ENCODE assay signal across 8 mouse cellular contexts in the genomic region with DNA sequence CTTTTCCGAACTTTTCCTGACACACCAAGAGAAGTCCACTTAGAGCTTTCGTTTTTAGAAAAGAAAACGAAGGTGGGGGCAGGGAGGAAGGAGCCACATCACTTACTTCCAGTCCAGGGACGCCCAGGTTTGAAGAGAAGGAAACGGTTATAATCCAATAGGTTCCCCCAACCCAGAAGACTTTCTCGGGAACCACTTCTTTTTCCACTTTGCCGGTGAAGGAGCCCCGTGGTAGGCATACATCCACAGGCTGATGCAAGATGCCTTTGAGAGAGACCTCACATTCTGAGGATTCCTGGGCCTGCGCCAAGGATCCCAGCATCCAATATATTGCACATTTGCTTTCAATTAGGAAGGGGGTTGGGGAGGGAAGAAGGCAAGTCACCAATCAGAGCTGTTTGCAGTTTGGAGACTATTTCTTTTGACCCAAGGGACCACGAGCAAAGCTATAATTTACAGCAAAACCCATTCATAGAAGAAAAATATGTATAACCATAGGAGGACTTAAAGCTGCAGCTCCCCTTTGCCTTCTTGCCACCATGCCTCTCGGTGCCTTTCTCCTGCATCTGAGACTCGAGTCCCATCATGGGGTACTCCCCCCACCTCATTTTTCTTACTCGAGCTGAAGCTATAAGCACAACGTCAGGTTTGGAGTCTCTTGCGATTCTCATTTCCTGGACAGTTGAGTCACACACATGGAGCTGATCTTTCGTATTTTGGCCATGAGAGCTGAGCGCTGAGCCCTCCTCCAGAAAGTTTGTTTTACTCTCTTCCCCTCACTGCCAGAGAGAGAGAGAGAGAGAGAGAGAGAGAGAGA. TPM values are rescaled to one million over a fixed set of nuclear protein-coding genes. Genes with fewer than 3 reads are reported as not detected.
DNase-seq lines count a peak whose midpoint lies in the region; ATAC-seq and TF ChIP-seq lines count a peak whose summit lies in the region.

TSS of gene Ddr2 (minus strand) at position 247 of the 817 bp plus-strand sequence.

- 50% methylated on average over 17 of the region's 17 CpGs for WGBS in intestine, postnatal 0 days
- 41% methylated on average over 17 of the region's 17 CpGs for WGBS in lung, postnatal 0 days

- no peaks in the 10 kb centered on the region for H3K9me3 ChIP-seq in intestine, postnatal 0 days (ENCODE audit: control insufficient read depth)
- H3K9me3 ChIP-seq in lung, postnatal 0 days (ENCODE audit: low read length), result no peaks in the 10 kb centered on the region

- peak within 1 kb of the TSS; percentile 40 for H3K4me3 ChIP-seq in intestine, postnatal 0 days (ENCODE audit: low read depth, low read length)
- H3K4me3 ChIP-seq in lung, postnatal 0 days (ENCODE audit: low read depth, low read length), result peak within 1 kb of the TSS; percentile 37
- peak within 1 kb of the TSS; percentile 61 for H3K4me3 ChIP-seq in testis, adult 2 months (ENCODE audit: control insufficient read depth, low read depth, low read length)

- peak within 1 kb of the TSS; percentile 55 for H3K4me2 ChIP-seq in intestine, postnatal 0 days (replicated peaks; ENCODE audit: low read depth)
- peak within 1 kb of the TSS; percentile 48 for H3K4me2 ChIP-seq in lung, postnatal 0 days (replicated peaks; ENCODE audit: low read depth, low read length)

- DNase-seq in left cerebral cortex, postnatal 14 days (ENCODE audit: low spot score in 2 of 2), result peak; percentile 16 to 17
- no peak for DNase-seq in left cerebral cortex, adult 8-10 months (ENCODE audit: low spot score in 2 of 2)
- DNase-seq in embryo, embryonic 10.5 days (ENCODE audit: low spot score), result peak; percentile 82
- DNase-seq in heart, adult 18-20 months, result peak; percentile 73 to 80
- DNase-seq in lung, postnatal 0 days (ENCODE audit: low spot score), result peak; percentile 58
- no peak for DNase-seq in layer of hippocampus, adult 9-10 months (ENCODE audit: low spot score)

- H3K27me3 ChIP-seq in intestine, postnatal 0 days (replicated peaks; ENCODE audit: control insufficient read depth, insufficient read depth, low read length), result no peaks in the 10 kb centered on the region
- H3K27me3 ChIP-seq in lung, postnatal 0 days (replicated peaks; ENCODE audit: insufficient read depth, low read length), result no peaks in the 10 kb centered on the region
- no peaks in the 10 kb centered on the region for H3K27me3 ChIP-seq in testis, adult 2 months (ENCODE audit: control insufficient read depth, insufficient read depth, low read length)

- ATAC-seq in intestine, postnatal 0 days, result 0 out of 2 replicates have a peak, but pooled peaks have one; percentile 31
- ATAC-seq in lung, postnatal 0 days, result peak; percentile 70

- no peak for TF ChIP-seq POLR2A in testis, adult 2 months (IDR thresholded peaks at IDR 0.05; ENCODE audit: control insufficient read depth, low read depth, low read length)

- peak within 1 kb of the TSS; percentile 81 for H3K27ac ChIP-seq in intestine, postnatal 0 days (ENCODE audit: low read depth, low read length)
- H3K27ac ChIP-seq in lung, postnatal 0 days (ENCODE audit: low read length), result peak within 1 kb of the TSS; percentile 78
- H3K27ac ChIP-seq in testis, adult 2 months (ENCODE audit: control insufficient read depth, insufficient read depth, low read depth, low read length), result peak within 1 kb of the TSS; percentile 59

- intact Hi-C loops in left cerebral cortex, postnatal 14 days (cut with DNase I), result no loop called here

- H3K9ac ChIP-seq in intestine, postnatal 0 days (ENCODE audit: low read depth, low read length), result peak within 1 kb of the TSS; percentile 46; the same call in 1 of the 2 replicates
- peak within 1 kb of the TSS; percentile 26; the same call in 1 of the 2 replicates for H3K9ac ChIP-seq in lung, postnatal 0 days (replicated peaks; ENCODE audit: low read depth)

- no peak for TF ChIP-seq EP300 in lung, postnatal 0 days (IDR thresholded peaks at IDR 0.05)

- H3K4me1 ChIP-seq in intestine, postnatal 0 days (replicated peaks; ENCODE audit: control insufficient read depth, insufficient read depth, low read length), result no peaks in the 10 kb centered on the region
- no peaks in the 10 kb centered on the region for H3K4me1 ChIP-seq in lung, postnatal 0 days (ENCODE audit: insufficient read depth, low read depth, low read length)
- no peaks in the 10 kb centered on the region for H3K4me1 ChIP-seq in testis, adult 2 months (ENCODE audit: control insufficient read depth, insufficient read depth, low read length)

- TF ChIP-seq CTCF in intestine, postnatal 0 days (IDR thresholded peaks at IDR 0.05; ENCODE audit: low read depth), result no peak
- TF ChIP-seq CTCF in lung, postnatal 0 days (IDR thresholded peaks at IDR 0.05), result no peak
- TF ChIP-seq CTCF in testis, adult 2 months (IDR thresholded peaks at IDR 0.05; ENCODE audit: control insufficient read depth, insufficient read depth, insufficient replicate concordance, low read depth, low read length), result no peak

- no peaks in the 10 kb centered on the region for H3K36me3 ChIP-seq in intestine, postnatal 0 days (ENCODE audit: control insufficient read depth, insufficient read depth)
- H3K36me3 ChIP-seq in lung, postnatal 0 days (ENCODE audit: insufficient read depth, low read length), result no peaks in the 10 kb centered on the region
- no peaks in the 10 kb centered on the region for H3K36me3 ChIP-seq in testis, adult 2 months (ENCODE audit: control insufficient read depth, insufficient read depth, low read length)

RNA-seq across cellular contexts. Expression of gene Ddr2, which starts in this region (rescaled TPM):
- 1 to 10 TPM; 7.6 to 9.9 TPM for total RNA-seq in left cerebral cortex, postnatal 14 days (2021)
- total RNA-seq in left cerebral cortex, adult 8-10 months (2022), result 1 to 10 TPM; 5.4 to 8.3 (median 6.5) TPM
- 10 to 100 TPM; 20.8 to 22.1 TPM for total RNA-seq in heart, adult 18-20 months (2021)
- polyA plus RNA-seq in intestine, postnatal 0 days (2015; fragmentation: Nextera tagmentation; extraction: Ambion mirVana), result 15.6 and 16.4 TPM in 2 replicates
- polyA plus RNA-seq in lung, postnatal 0 days (2015; fragmentation: Nextera tagmentation; extraction: Ambion mirVana), result 20.6 and 23.7 TPM in 2 replicates
- 1.8 TPM in 2 replicates for polyA plus RNA-seq in testis, adult 2 months (2012; rRNA removed)

Comparison
In these comparisons a context has a peak if more than half of its experiments do, and no peak if none do; other contexts are left out.
1. DNase-seq: peak in left cerebral cortex, postnatal 14 days (2 of 2), embryo, embryonic 10.5 days (single experiment), heart, adult 18-20 months (2 of 2) and lung, postnatal 0 days (single experiment); none in left cerebral cortex, adult 8-10 months (0 of 2) and layer of hippocampus, adult 9-10 months (single experiment).
2. Peak in every context shown above with its lines, with median percentiles within 50 percentile points of each other: H3K27ac ChIP-seq and H3K4me3 ChIP-seq.